Mouse (Mus musculus): ENCODE measurements around the gene Foxb2.

Gene Foxb2

DNA sequence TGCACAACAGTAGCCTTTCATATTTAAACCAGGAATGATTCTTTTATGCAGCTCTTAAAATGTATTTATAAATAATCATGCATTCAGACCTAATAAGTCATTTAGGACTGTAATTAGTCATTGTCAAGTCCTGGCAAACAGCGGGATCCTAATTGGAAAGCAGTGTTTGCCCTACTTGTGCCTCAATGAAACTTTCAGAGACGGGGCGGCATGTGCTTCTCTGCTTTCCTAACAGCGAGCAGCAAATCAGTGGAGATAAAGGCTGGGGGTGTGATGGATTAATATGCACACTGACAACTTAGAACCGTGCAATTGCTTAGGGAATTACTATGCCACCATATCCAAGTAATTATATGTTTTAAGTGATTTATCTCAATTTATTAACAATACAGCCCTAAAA lies 48.4 kb downstream of the Foxb2 start:
- DNase-seq (ENCODE audit: low spot score): peak; percentile 72

All from retina, embryonic 14.5 days (tissue).